Mouse (Mus musculus): Measurements from ENCODE around the gene Olfr551. TPM values are rescaled to one million over a fixed set of nuclear protein-coding genes. Genes with fewer than 3 reads are reported as not detected.
"Not testable (repeated sequence)": the region's sequence is repeated elsewhere in the genome, so short reads cannot be mapped to it uniquely, and the experiment has no call there.

Gene Olfr551
- polyA plus RNA-seq (2015; fragmentation: Nextera tagmentation; extraction: Ambion mirVana) = not detected in 2 replicates

DNA sequence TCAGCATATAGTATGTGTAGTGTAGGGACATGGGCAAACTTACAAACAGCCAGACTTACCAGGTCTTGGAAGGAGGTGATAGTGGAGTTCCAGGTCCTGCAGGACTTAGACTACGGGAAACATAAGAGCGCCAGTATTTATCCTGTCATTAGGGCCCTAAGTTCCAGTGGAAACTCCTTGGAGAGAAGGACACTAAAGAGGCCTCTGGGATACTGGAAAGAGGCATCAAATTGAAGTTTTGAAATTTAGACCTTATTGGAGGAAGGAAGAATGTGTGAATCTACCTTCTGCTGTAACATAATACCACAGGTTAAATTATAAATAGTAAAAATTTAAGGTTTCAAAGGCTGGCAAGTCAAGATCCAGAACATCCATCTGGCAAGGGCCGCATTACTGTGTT is at the start of gene Olfr551:
TSS of gene Olfr551 (minus strand) at position 101 of the 400 bp plus-strand sequence.
- WGBS = 95% methylated on average over 3 of the region's 3 CpGs
- no peaks in the 10 kb centered on the region for H3K27me3 ChIP-seq
- no peaks in the 10 kb centered on the region for H3K36me3 ChIP-seq
- no peaks in the 10 kb centered on the region for H3K4me1 ChIP-seq (replicated peaks)
- no peak within 1 kb of the TSS for H3K9ac ChIP-seq
- no peak within 1 kb of the TSS for H3K4me3 ChIP-seq
- H3K27ac ChIP-seq (replicated peaks) = no peak within 1 kb of the TSS
- ATAC-seq (ENCODE audit: low read depth) = no peak
- no peak within 1 kb of the TSS for H3K4me2 ChIP-seq
- H3K9me3 ChIP-seq = no peaks in the 10 kb centered on the region

DNA sequence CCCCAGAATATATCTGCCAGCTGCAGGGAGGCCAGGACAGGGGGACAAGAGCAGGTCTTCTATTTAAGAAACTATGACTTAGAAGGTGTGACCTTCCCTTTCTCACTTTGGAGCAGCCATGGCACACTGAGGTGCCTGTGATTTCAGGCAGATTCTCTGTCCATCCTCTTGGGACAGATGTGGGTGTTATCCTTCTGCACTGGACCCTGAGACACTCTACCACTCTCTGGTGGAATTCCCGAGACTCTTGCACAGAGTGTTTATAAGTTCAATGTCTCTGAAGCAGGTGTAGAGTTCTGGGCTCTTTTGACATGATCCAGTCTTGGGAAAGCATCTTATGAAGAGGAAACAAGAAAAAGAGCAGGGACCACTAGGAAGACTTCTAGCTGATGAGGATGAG is 46.4 kb upstream of the Olfr551 start, which contains the start of gene Olfr554:
TSS of gene Olfr554 (plus strand) at position 301 of the 400 bp plus-strand sequence.
- no peaks in the 10 kb centered on the region for H3K27me3 ChIP-seq
- H3K4me3 ChIP-seq = no peak within 1 kb of the TSS
- H3K36me3 ChIP-seq = no peaks in the 10 kb centered on the region
- H3K9me3 ChIP-seq = no peaks in the 10 kb centered on the region
- no peaks in the 10 kb centered on the region for H3K4me1 ChIP-seq (replicated peaks)
- no peak for ATAC-seq (ENCODE audit: low read depth)
- 82% methylated on average over 1 of the region's 1 CpGs for WGBS
- no peak within 1 kb of the TSS for H3K9ac ChIP-seq
- H3K27ac ChIP-seq (replicated peaks) = no peak within 1 kb of the TSS
- no peak within 1 kb of the TSS for H3K4me2 ChIP-seq

GRCm38 (mm10) chr7:102636665-102637064 is 45.0 kb upstream of the Olfr551 start:
- Histone ChIP-seq H3K4me2 (no peak overlapping the region), H3K9me3 (no peaks in the 10 kb centered on the region), H3K27ac (replicated peaks) (no peak overlapping the region), H3K36me3 (no peaks in the 10 kb centered on the region), H3K4me1 (replicated peaks) (no peaks in the 10 kb centered on the region), H3K27me3 (no peaks in the 10 kb centered on the region), H3K4me3 (no peak overlapping the region), H3K9ac (no peak overlapping the region)
- 35% methylated on average over 3 of the region's 3 CpGs for WGBS
- ATAC-seq (ENCODE audit: low read depth) = no peak

DNA sequence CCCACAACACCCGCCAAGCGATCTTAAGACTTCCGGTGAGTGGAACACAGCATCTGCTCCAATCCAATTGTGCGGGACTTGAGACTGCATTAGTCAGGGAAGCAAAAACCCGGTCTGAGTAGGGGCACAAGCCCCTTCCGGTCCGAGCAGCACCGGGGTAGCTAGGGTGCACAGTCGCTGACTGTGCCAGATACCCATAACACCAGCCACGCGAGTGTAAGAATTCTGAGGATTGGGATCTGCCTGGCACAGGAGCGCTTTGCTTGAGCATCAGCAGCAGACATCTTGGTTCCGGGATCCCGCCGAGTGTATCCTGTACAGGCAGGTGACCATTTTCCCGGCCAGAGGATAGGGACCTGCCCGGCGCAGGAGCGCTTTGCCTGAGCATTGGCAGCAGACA is 28.7 kb upstream of the Olfr551 start:
- H3K4me3 ChIP-seq; H3K4me1 ChIP-seq (replicated peaks); H3K36me3 ChIP-seq; H3K4me2 ChIP-seq; H3K27me3 ChIP-seq; H3K9me3 ChIP-seq; H3K9ac ChIP-seq; ATAC-seq (ENCODE audit: low read depth); H3K27ac ChIP-seq (replicated peaks): not testable (repeated sequence)
- WGBS = 90% methylated on average over 19 of the region's 19 CpGs

- Histone ChIP-seq H3K9me3 (no peaks in the 10 kb centered on the region), H3K4me1 (replicated peaks) (no peaks in the 10 kb centered on the region), H3K27ac (replicated peaks) (no peak overlapping the region), H3K4me2 (no peak overlapping the region), H3K9ac (no peak overlapping the region), H3K4me3 (no peak overlapping the region), H3K36me3 (no peaks in the 10 kb centered on the region), H3K27me3 (no peaks in the 10 kb centered on the region)
- WGBS = 62% methylated on average over 5 of the region's 5 CpGs
- no peak for ATAC-seq (ENCODE audit: low read depth)
These were observed 27.9 kb upstream of the Olfr551 start for GRCm38 (mm10) chr7:102619608-102620007.

DNA sequence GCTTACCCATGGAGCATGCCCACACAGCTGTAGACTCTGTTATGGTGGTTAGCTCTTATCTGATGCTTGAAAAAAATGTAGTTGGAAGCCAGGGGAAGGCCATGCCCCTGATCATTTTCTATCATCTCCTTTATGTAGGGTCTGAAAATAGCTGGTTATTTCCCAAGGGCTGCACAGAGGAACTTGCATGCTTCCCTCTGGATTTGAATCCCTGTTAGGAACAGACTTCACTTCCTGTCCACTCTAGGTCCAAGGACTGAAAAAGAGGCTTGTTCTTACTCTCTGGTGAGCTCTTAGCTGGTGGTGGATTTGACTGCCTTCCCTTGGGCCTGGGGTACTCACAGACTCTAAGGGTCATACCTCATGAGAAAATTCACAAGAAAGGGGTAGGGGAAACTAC is 26.4 kb upstream of the Olfr551 start, which contains the start of gene Olfr553:
TSS of gene Olfr553 (minus strand) at position 101 of the 400 bp plus-strand sequence.
- no peaks in the 10 kb centered on the region for H3K9me3 ChIP-seq
- H3K27ac ChIP-seq (replicated peaks) = no peak within 1 kb of the TSS
- ATAC-seq (ENCODE audit: low read depth) = no peak
- no peaks in the 10 kb centered on the region for H3K36me3 ChIP-seq
- H3K27me3 ChIP-seq = no peaks in the 10 kb centered on the region
- H3K4me2 ChIP-seq = no peak within 1 kb of the TSS
- no peaks in the 10 kb centered on the region for H3K4me1 ChIP-seq (replicated peaks)
- no peak within 1 kb of the TSS for H3K4me3 ChIP-seq
- no peak within 1 kb of the TSS for H3K9ac ChIP-seq

DNA sequence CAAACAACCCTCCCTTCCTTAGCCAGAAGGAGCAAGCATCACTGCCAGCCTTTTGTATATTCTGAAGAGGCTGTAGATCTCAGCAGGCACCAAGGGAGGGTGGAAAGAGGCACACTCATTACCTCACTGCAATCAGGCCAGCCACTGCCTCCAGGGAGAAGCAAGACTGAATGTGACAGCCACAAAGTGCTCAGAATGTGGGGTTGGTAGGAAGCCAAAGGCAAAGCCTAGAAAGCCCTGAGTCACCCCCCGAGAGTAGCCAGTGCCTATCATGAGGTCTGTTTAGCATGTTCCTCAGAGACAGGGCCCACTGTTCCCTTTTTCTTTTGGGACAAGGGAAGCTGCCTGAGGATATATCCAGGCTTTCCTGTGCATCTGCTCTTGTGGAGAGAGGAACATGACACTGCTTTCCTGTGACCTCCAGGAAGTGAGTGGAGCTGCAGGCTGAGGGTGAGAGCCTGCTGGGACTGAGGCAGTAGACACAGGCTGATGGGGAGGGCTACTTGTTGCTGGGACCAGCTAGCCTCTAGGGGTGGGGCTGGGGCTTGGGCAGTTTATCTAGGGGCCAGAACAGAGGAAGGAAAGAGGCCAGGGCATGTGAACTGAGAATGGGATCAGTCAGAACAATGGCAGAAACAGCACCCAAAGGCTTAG is 5.8 kb upstream of the Olfr551 start, which contains the start of gene Olfr552:
TSS of gene Olfr552 (plus strand) at position 393 of the 654 bp plus-strand sequence.
- no peak within 1 kb of the TSS for H3K9ac ChIP-seq
- WGBS = 77% methylated on average over 1 of the region's 1 CpGs
- ATAC-seq (ENCODE audit: low read depth) = 0 out of 2 replicates have a peak, but pooled peaks have one; percentile 15
- H3K27ac ChIP-seq (replicated peaks) = no peak within 1 kb of the TSS
- no peaks in the 10 kb centered on the region for H3K27me3 ChIP-seq
- H3K9me3 ChIP-seq = no peaks in the 10 kb centered on the region
- no peaks in the 10 kb centered on the region for H3K4me1 ChIP-seq (replicated peaks)
- no peak within 1 kb of the TSS for H3K4me2 ChIP-seq
- H3K4me3 ChIP-seq = no peak within 1 kb of the TSS
- no peaks in the 10 kb centered on the region for H3K36me3 ChIP-seq

GRCm38 (mm10) chr7:102575998-102576397 is 15.7 kb downstream of the Olfr551 start:
- H3K27me3 ChIP-seq = no peaks in the 10 kb centered on the region
- no peak for ATAC-seq (ENCODE audit: low read depth)
- H3K4me2 ChIP-seq = no peak overlapping the region
- H3K36me3 ChIP-seq = no peaks in the 10 kb centered on the region
- H3K4me1 ChIP-seq (replicated peaks) = peaks cover 6% of the 10 kb centered on the region
- no peak overlapping the region for H3K27ac ChIP-seq (replicated peaks)
- H3K9me3 ChIP-seq = no peaks in the 10 kb centered on the region
- no peak overlapping the region for H3K4me3 ChIP-seq
- WGBS = 78% methylated on average over 6 of the region's 6 CpGs
- H3K9ac ChIP-seq = no peak overlapping the region

DNA sequence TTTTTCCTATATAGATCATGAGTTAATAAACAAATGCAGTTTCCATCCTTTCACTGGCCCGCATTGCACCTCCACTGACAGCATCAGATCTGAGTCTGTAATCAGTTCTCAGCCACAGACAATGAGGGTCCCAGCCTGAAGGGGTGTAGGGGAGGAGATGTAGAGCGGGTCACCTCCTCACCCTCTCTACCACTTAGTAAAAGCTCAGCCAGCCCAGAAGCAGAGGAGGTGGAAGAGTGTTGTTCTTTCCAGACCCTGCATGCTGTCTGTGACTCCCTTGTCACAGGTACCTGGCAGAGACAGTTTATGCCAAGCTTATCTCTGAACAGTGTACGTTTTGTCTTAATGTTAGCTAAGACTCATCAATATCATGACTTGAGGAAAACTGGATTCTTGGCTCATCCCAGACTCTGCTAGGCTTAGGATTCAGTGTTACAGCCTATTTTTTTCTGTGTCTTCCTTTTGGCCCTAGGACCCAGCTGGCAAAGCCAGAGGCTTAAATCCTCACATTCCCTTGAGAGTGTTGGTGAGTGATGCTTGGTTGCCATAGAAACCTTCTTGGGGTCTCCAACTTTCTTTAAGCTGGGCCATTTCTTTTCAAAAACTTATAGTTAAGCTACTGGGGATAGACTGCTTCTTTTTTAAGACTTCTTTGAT is 18.4 kb downstream of the Olfr551 start:
- WGBS = 77% methylated on average over 3 of the region's 3 CpGs
- Histone ChIP-seq H3K27me3 (no peaks in the 10 kb centered on the region), H3K9ac (no peak overlapping the region), H3K4me3 (no peak overlapping the region), H3K4me1 (replicated peaks) (peaks cover 6% of the 10 kb centered on the region), H3K36me3 (no peaks in the 10 kb centered on the region), H3K27ac (replicated peaks) (no peak overlapping the region), H3K9me3 (no peaks in the 10 kb centered on the region), H3K4me2 (no peak overlapping the region)
- no peak; the same call in 1 of the 2 replicates for ATAC-seq (ENCODE audit: low read depth)

DNA sequence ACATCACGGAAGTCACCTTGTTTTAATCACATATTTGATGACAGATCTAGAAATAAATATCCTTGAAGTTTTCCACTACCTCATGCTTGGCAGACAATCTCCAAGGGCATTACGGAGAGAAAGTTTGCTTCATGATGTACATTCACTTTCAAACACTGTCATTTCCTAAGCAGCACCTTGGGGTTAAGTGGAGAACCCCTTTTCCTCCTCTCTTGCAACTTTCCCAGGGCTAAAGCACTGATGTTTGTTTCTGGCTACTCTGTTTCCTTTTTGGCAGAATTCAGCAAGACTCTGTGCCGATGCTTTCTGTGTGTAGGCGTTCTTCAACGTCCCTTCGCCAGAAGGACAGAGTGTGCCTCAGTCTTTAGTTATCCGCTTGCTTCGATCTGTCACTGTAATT is 20.5 kb downstream of the Olfr551 start, which contains the start of gene Olfr550:
TSS of gene Olfr550 (plus strand) at position 301 of the 400 bp plus-strand sequence.
- H3K4me3 ChIP-seq = no peak within 1 kb of the TSS
- no peak for ATAC-seq (ENCODE audit: low read depth)
- no peak within 1 kb of the TSS for H3K9ac ChIP-seq
- no peaks in the 10 kb centered on the region for H3K36me3 ChIP-seq
- no peaks in the 10 kb centered on the region for H3K27me3 ChIP-seq
- WGBS = 94% methylated on average over 8 of the region's 8 CpGs
- no peak within 1 kb of the TSS for H3K27ac ChIP-seq (replicated peaks)
- H3K9me3 ChIP-seq = no peaks in the 10 kb centered on the region
- no peak within 1 kb of the TSS for H3K4me2 ChIP-seq
- peaks cover 6% of the 10 kb centered on the region for H3K4me1 ChIP-seq (replicated peaks)

- H3K27ac ChIP-seq (replicated peaks) = no peak overlapping the region
- no peak overlapping the region for H3K4me2 ChIP-seq
- peaks cover 4% of the 10 kb centered on the region; the same call in 1 of the 2 replicates for H3K4me1 ChIP-seq (replicated peaks)
- H3K4me3 ChIP-seq = no peak overlapping the region
- WGBS = 92% methylated on average over 4 of the region's 4 CpGs
- no peaks in the 10 kb centered on the region for H3K27me3 ChIP-seq
- no peaks in the 10 kb centered on the region for H3K9me3 ChIP-seq
- no peaks in the 10 kb centered on the region for H3K36me3 ChIP-seq
- ATAC-seq (ENCODE audit: low read depth) = no peak
- H3K9ac ChIP-seq = no peak overlapping the region
These were observed 25.5 kb downstream of the Olfr551 start for GRCm38 (mm10) chr7:102566219-102566618.

Data from neural tube, embryonic 13.5 days (tissue).